1 mouse cellular context compared by ENCODE assay signal in the genomic region with DNA sequence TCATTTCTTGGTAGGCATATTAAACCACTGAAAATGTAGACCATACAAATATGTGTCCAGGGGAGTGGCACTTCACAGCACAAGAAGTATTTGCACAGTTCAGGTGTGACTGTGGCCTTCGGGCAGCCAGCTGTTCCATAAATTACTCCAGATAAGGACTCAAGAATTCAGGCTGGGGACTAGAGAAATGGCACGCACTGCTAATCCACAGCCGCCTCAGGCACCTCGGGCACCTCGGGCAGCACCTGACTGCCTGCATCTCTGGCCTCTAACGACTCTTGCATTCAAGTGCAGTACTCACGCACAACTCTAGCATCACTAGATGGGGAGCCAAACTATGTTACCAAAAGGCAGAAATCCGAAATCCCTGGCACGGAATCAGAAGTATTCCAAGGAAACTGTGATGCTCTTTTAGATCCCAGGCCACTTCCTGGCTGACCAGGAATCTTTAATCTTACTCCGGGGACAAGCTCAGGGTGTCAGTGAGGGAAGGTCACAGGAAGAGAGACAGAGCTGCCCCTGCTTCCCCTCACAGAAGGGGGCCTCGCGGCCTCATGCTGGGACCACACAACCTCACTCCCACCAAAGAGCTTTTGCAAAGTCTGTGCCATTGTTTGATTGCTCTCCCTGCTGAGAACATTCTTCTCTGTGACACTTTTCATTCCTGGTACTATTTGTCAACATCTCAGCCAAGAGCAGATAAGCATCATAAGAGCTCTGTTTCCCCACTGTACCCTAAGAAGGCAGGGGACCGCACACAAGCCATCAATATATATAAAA.
TF ChIP-seq lines count a peak whose summit lies in the region.

No protein-coding gene starts in this region.

TF ChIP-seq in ES-E14, 5 proteins besides CTCF, POLR2A, EP300 and RAD21:
- TF ChIP-seq HCFC1 (IDR thresholded peaks at IDR 0.05; ENCODE audit: borderline replicate concordance, insufficient read depth, low read length) = no peak
- TF ChIP-seq ZNF384 (IDR thresholded peaks at IDR 0.05; ENCODE audit: low read depth, low read length) = no peak
- no peak for TF ChIP-seq MAFK (IDR thresholded peaks at IDR 0.05; ENCODE audit: insufficient read depth, low read depth, low read length)
- no peak for TF ChIP-seq CHD2 (IDR thresholded peaks at IDR 0.05; ENCODE audit: low read depth, low read length)
- no peak for TF ChIP-seq ZC3H11A (IDR thresholded peaks at IDR 0.05; ENCODE audit: borderline replicate concordance, low read depth, low read length)
